In the genomic region with DNA sequence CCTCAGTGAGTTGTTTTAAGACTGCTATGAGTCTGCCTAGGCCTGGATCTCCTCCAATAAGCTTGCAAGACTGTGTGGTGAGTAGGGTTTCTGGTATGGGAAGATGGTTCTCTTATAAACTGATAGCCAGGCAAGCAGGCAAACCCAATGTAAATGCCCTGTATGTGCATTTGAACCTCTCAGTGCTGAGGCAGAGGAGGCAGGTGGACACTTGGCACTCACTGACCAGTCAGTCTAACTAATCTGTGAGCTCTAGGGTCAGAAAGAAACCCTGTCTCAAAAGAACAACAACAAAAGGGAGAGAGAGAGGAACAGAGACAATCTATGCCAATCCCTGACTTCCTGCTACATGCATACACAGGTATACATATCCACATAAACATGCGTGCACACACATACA, we compare ENCODE assay signal across 15 mouse cellular contexts.
DNase-seq lines count a peak whose midpoint lies in the region; ATAC-seq and TF ChIP-seq lines count a peak whose summit lies in the region.
"Had no signal": no experiment of that assay in that cellular context is flagged by ENCODE, and none has a peak within 500 bp of the region (broad histone marks: within the 10 kb centered on the region; RNA-seq: fewer than 3 reads in every experiment).

No protein-coding gene starts in this region.

- 56% methylated on average over 1 of the region's 1 CpGs for WGBS in cerebellum, adult 2 months

- DNase-seq in cerebellum, adult 2 months: peak; percentile 49 to 55
- DNase-seq in cerebellum, postnatal 10 days: no peak
- DNase-seq in cerebellum, adult 9-11 months: peak; percentile 51
- peak; percentile 40 for DNase-seq in brain, adult 2 months (ENCODE audit: low read depth, low spot score)
- no peak for DNase-seq in heart, postnatal 25 days (ENCODE audit: low spot score)
- DNase-seq: adrenal gland, adult 2 months; adrenal gland, postnatal 10 days; adrenal gland, postnatal 25 days; cerebellum, adult 11 months; forebrain, postnatal 0 days had no signal

- peak overlapping the region; percentile 57 for H3K4me3 ChIP-seq in cerebellum, adult 2 months (replicated peaks; ENCODE audit: insufficient read depth, low read depth, low read length)
- H3K4me3 ChIP-seq: embryonic facial prominence, embryonic 10.5 days; embryonic facial prominence, embryonic 12.5 days; forebrain, embryonic 13.5 days; forebrain, embryonic 15.5 days had no signal

- peak overlapping the region; percentile 86 for H3K27ac ChIP-seq in cerebellum, adult 2 months (ENCODE audit: insufficient read depth, low read length)
- H3K27ac ChIP-seq: embryonic facial prominence, embryonic 10.5 days; embryonic facial prominence, embryonic 12.5 days; forebrain, embryonic 13.5 days; forebrain, embryonic 15.5 days had no signal

- H3K27me3 ChIP-seq in cerebellum, adult 2 months (ENCODE audit: control insufficient read depth, insufficient read depth, low read length): no peaks in the 10 kb centered on the region
- H3K27me3 ChIP-seq: embryonic facial prominence, embryonic 12.5 days; forebrain, embryonic 13.5 days; forebrain, embryonic 15.5 days had no signal

- ATAC-seq in cerebellum, adult (ENCODE audit: insufficient number of reproducible peaks, low FRiP score, low TSS enrichment): no peak
- ATAC-seq: forebrain, embryonic 13.5 days; forebrain, embryonic 15.5 days; forebrain, postnatal 0 days had no signal

- no peak for TF ChIP-seq POLR2A in cerebellum, adult 2 months (IDR thresholded peaks at IDR 0.05; ENCODE audit: borderline replicate concordance, insufficient read depth, low read length)

- TF ChIP-seq CTCF in cerebellum, adult 2 months (IDR thresholded peaks at IDR 0.05; ENCODE audit: borderline replicate concordance, insufficient read depth, low read depth, low read length): no peak

- H3K4me1 ChIP-seq in cerebellum, adult 2 months (ENCODE audit: control insufficient read depth, insufficient read depth, low read length): peaks cover 12% of the 10 kb centered on the region; the same call in 1 of the 2 replicates
- H3K4me1 ChIP-seq: embryonic facial prominence, embryonic 12.5 days had no signal

- intact Hi-C loops in heart, postnatal 25 days (cut with DNase I): no loop called here

Comparison
In these comparisons a context has a peak if more than half of its experiments do, and no peak if none do; other contexts are left out.
1. DNase-seq: peak in cerebellum, adult 2 months (2 of 2), cerebellum, adult 9-11 months (single experiment) and brain, adult 2 months (single experiment); none in cerebellum, postnatal 10 days (0 of 2) and heart, postnatal 25 days (single experiment).